Mouse (Mus musculus) bone marrow macrophage, adult 2 months (primary cell): ENCODE data around the gene Cwh43.

Source experiments
- CTCF ChIP-seq: IDR thresholded peaks from 2 replicates; pipeline ENCODE4 v1.5.1; 2012; ENCODE audit warnings: low read depth, mild to moderate bottlenecking, low read length, moderate library complexity
- POLR2A ChIP-seq: IDR thresholded peaks from 2 replicates; pipeline ENCODE4 v1.6.1; 2012; ENCODE audit warnings: mild to moderate bottlenecking, low read depth, low read length, borderline replicate concordance

DNA sequence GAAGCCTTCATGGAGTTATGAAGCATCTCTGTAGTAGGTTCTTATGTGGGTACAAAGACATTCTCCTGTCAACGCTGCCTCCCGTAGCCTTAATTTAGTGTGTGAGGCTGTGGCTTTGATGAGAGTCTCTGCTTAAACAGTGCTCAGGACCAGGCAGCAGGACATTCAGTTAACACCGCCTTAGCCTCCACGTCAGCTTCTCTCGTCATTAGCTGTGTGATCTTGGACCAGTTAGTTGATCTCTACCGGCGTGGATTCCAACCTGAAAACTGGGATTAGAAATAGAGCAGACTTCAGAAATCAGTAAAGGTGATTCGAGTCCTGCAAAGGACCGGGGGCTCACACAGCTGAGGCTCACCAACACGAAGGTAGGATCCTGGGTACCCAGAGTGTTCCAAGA lies 8.3 kb downstream of the Cwh43 start:
- TF ChIP-seq CTCF (no peak), POLR2A (no peak)
